Mouse (Mus musculus) thymus, adult 2 months (tissue): ENCODE data around the gene Bud13.

Experiments used
- CTCF ChIP-seq: fragments of 200-500 bp; IDR thresholded peaks from 2 replicates; pipeline ENCODE4 v1.5.1; 2012; ENCODE audit warnings: mild to moderate bottlenecking, control low read depth, low read length, moderate library complexity, borderline replicate concordance; ENCODE audit not compliant: control insufficient read depth, poor library complexity, insufficient read depth; ENCODE audit errors: extremely low read depth
- POLR2A ChIP-seq: fragments of 200-500 bp; IDR thresholded peaks from 2 replicates; pipeline ENCODE4 v1.6.1; 2012; ENCODE audit warnings: mild to moderate bottlenecking, low read length, control low read depth, moderate library complexity; ENCODE audit not compliant: control insufficient read depth, poor library complexity, insufficient read depth; ENCODE audit errors: extremely low read depth

DNA sequence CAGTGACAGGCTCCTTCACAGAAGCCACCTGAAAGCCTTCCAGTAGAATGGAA is 47.4 kb upstream of the Bud13 start, which contains the start of gene Apoc3:
- TF ChIP-seq CTCF (no peak), POLR2A (no peak)
